8 mouse cellular contexts compared by ENCODE assay signal in genomic region chr12:47164736-47165135, GRCm38 (mm10).
DNase-seq lines count a peak whose midpoint lies in the region; ATAC-seq and TF ChIP-seq lines count a peak whose summit lies in the region.

No protein-coding gene starts in this region.

- H3K9me3 ChIP-seq in embryonic facial prominence, embryonic 12.5 days: no peaks in the 10 kb centered on the region

- DNase-seq in left cerebral cortex, adult 2 months (ENCODE audit: extremely low spot score in 1 of 2, low spot score in 2 of 2): peak; percentile 13 to 20
- DNase-seq in left cerebral cortex, postnatal 10 days (ENCODE audit: extremely low spot score in 1 of 2, low spot score in 2 of 2): no peak
- DNase-seq in layer of hippocampus, postnatal 14 days (ENCODE audit: low spot score in 2 of 2): peak; percentile 28 to 33
- DNase-seq in right cerebral cortex, postnatal 10 days (ENCODE audit: low spot score in 2 of 2): peak; percentile 29
- no peak for DNase-seq in adrenal gland, postnatal 14 days
- DNase-seq in T-cell, adult 2 months (ENCODE audit: low spot score): no peak
- no peak for DNase-seq in B cell, adult 2 months

- intact Hi-C loops in left cerebral cortex, adult 2 months (cut with DNase I): loop anchor here (2.0 to 10.0 kb wide), 5 partner anchors 150 to 1697 kb away; partner anchors contain the start of gene Nova1
- intact Hi-C loops in left cerebral cortex, postnatal 10 days (cut with DNase I): loop anchor here (10.0 kb wide), 1 partner anchor 350 kb away; the partner anchor contains the start of gene Nova1

- 58% methylated on average over 8 of the region's 8 CpGs for WGBS in embryonic facial prominence, embryonic 12.5 days

- H3K4me3 ChIP-seq in left cerebral cortex, adult 2 months: peak overlapping the region; percentile 42
- H3K4me3 ChIP-seq in embryonic facial prominence, embryonic 12.5 days: no peak overlapping the region

- H3K4me1 ChIP-seq in embryonic facial prominence, embryonic 12.5 days: peaks cover 13% of the 10 kb centered on the region; the same call in 1 of the 2 replicates

- H3K27me3 ChIP-seq in embryonic facial prominence, embryonic 12.5 days: no peaks in the 10 kb centered on the region

- ATAC-seq in embryonic facial prominence, embryonic 12.5 days (ENCODE audit: insufficient number of reproducible peaks, insufficient read depth, low FRiP score, low TSS enrichment): no peak

- H3K27ac ChIP-seq in left cerebral cortex, adult 2 months: peak overlapping the region; percentile 70; the same call in 1 of the 2 replicates
- H3K27ac ChIP-seq in embryonic facial prominence, embryonic 12.5 days: no peak overlapping the region

- no peaks in the 10 kb centered on the region for H3K36me3 ChIP-seq in embryonic facial prominence, embryonic 12.5 days

- no peak for TF ChIP-seq CTCF in left cerebral cortex, adult 2 months (IDR thresholded peaks at IDR 0.05)

- H3K4me2 ChIP-seq in embryonic facial prominence, embryonic 12.5 days (replicated peaks): peak overlapping the region; percentile 34

- H3K9ac ChIP-seq in embryonic facial prominence, embryonic 12.5 days: no peak overlapping the region

Comparison
In these comparisons a context has a peak if more than half of its experiments do, and no peak if none do; other contexts are left out.
1. DNase-seq: peak in left cerebral cortex, adult 2 months (2 of 2), layer of hippocampus, postnatal 14 days (2 of 2) and right cerebral cortex, postnatal 10 days (2 of 2); none in left cerebral cortex, postnatal 10 days (0 of 2), adrenal gland, postnatal 14 days (single experiment), T-cell, adult 2 months (single experiment) and B cell, adult 2 months (0 of 2).